Mouse (Mus musculus) hindbrain, embryonic 12.5 days (tissue): ENCODE measurements at regions not wholly inside any gene's neighbourhood (a gene's known extent, or its start where the extent isn't known, plus 50 kb on each side); places are given as distances from the start of the nearest gene placed in this dataset.

Experiments used
- ATAC-seq: fragments of 200-750 bp; cut with Nextera tagmentation; 2 replicates; pipeline ENCODE4 v1.8.0; 2017; ENCODE audit warnings: moderate TSS enrichment; ENCODE audit not compliant: low FRiP score
- H3K27ac ChIP-seq: fragments of 300-500 bp; sonication (generic); 2 replicates; pipeline ENCODE4 v1.5.1; 2016; ENCODE audit warnings: mild to moderate bottlenecking
- H3K27me3 ChIP-seq: fragments of 300-500 bp; sonication (generic); 2 replicates; pipeline ENCODE4 v1.6.1; 2016; ENCODE audit warnings: mild to moderate bottlenecking
- H3K36me3 ChIP-seq: fragments of 300-500 bp; sonication (generic); 2 replicates; pipeline ENCODE4 v1.6.1; 2016; ENCODE audit warnings: mild to moderate bottlenecking
- H3K4me1 ChIP-seq: fragments of 300-500 bp; sonication (generic); 2 replicates; pipeline ENCODE4 v1.6.1; 2016
- H3K4me2 ChIP-seq: fragments of 300-500 bp; sonication (generic); replicated peaks from 2 replicates; pipeline ENCODE4 v1.6.1; 2016; ENCODE audit warnings: mild to moderate bottlenecking
- H3K4me3 ChIP-seq: fragments of 300-500 bp; sonication (generic); 2 replicates; pipeline ENCODE4 v1.5.1; 2016; ENCODE audit warnings: mild to moderate bottlenecking
- H3K9ac ChIP-seq: fragments of 300-500 bp; sonication (generic); 2 replicates; pipeline ENCODE4 v1.6.1; 2016; ENCODE audit warnings: mild to moderate bottlenecking, moderate library complexity
- H3K9me3 ChIP-seq: fragments of 300-500 bp; sonication (generic); replicated peaks from 2 replicates; pipeline ENCODE4 v1.6.1; 2016; ENCODE audit warnings: mild to moderate bottlenecking
- WGBS: fragments of 180-500 bp; shearing (Covaris S2); methylation state at CpG from one replicate; pipeline ENCODE4 v1.1.7; 2016; 5-methylcytosine and 5-hydroxymethylcytosine counted together

DNA sequence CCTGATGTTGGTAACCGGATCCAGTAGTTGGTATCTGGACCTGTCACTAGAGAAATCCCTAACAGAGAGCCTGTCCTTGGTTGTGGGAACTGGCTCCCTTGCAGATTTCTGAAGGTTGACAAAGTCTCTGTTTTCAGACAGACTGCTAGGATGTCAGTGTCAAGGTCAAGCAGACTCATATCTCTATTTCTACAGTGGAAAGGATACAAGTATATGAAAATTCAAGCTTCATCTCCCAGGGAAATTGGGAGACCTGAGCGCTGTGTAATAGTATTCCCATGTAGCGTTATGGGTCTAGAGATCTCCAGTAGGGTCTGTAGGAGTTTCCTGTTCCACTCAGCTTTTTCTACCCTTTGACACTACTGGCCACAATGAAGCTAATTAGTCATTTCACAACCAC, 287.4 kb upstream of the Pkdcc start:
- no peak overlapping the region for H3K9ac ChIP-seq
- H3K27me3 ChIP-seq: no peaks in the 10 kb centered on the region
- no peak overlapping the region for H3K27ac ChIP-seq
- 94% methylated on average over 3 of the region's 3 CpGs for WGBS
- H3K36me3 ChIP-seq: no peaks in the 10 kb centered on the region
- no peaks in the 10 kb centered on the region for H3K9me3 ChIP-seq
- no peak overlapping the region for H3K4me2 ChIP-seq
- ATAC-seq: no peak
- H3K4me1 ChIP-seq: no peaks in the 10 kb centered on the region
- no peak overlapping the region for H3K4me3 ChIP-seq

GRCm38 (mm10) chr17:82929511-82929910, 285.6 kb upstream of the Pkdcc start:
- no peak overlapping the region for H3K9ac ChIP-seq
- H3K4me2 ChIP-seq: no peak overlapping the region
- H3K9me3 ChIP-seq: no peaks in the 10 kb centered on the region
- H3K27ac ChIP-seq: no peak overlapping the region
- no peak overlapping the region for H3K4me3 ChIP-seq
- no peaks in the 10 kb centered on the region for H3K4me1 ChIP-seq
- no peak for ATAC-seq
- WGBS: 73% methylated on average over 3 of the region's 3 CpGs
- H3K36me3 ChIP-seq: no peaks in the 10 kb centered on the region
- no peaks in the 10 kb centered on the region for H3K27me3 ChIP-seq

DNA sequence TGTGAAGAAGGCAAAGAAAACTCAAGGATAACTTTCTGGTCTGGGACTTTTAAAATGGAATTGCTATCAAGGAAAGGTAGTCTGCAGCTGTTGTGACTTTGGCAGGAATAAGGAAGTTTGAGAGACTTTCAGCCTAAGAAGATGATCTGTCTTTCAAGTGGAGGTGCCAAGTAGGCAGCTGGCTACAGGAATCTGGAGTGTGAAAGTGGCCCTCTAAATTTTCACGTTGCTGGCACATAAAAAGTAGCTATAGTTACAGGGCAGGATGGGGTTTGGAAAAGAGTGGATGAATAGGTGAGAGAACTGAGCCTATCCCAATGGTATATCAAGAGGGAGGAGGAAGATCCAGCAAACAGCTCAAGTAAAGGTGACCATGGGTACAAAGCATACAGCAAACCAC, 284.4 kb upstream of the Pkdcc start:
- no peak for ATAC-seq
- no peaks in the 10 kb centered on the region for H3K36me3 ChIP-seq
- H3K4me3 ChIP-seq: no peak overlapping the region
- H3K4me1 ChIP-seq: no peaks in the 10 kb centered on the region
- WGBS: 69% methylated on average over 1 of the region's 1 CpGs
- no peak overlapping the region for H3K27ac ChIP-seq
- H3K4me2 ChIP-seq: no peak overlapping the region
- H3K9me3 ChIP-seq: no peaks in the 10 kb centered on the region
- no peak overlapping the region for H3K9ac ChIP-seq
- no peaks in the 10 kb centered on the region for H3K27me3 ChIP-seq

DNA sequence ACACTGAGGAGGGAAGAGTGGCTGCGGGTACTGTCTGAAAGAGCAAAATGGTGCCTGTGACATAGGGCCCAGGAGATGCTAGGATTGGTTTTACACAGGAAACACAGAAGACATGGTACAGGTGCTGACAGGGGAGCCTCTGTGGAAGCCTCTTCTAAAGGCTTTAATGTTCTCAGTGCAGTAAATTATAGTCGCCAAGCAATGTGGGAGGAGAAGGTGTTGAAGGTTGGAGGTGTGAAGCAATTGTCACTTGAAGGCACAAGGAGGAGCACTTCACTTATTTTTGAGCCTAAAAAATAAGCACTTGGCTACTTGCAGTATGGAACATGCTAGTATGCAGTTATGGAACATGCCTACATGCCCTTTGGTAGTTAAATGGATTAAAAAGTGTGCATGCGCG, 283.6 kb upstream of the Pkdcc start:
- H3K36me3 ChIP-seq: no peaks in the 10 kb centered on the region
- no peaks in the 10 kb centered on the region for H3K4me1 ChIP-seq
- WGBS: 87% methylated on average over 4 of the region's 4 CpGs
- no peak overlapping the region for H3K4me2 ChIP-seq
- H3K9me3 ChIP-seq: no peaks in the 10 kb centered on the region
- H3K9ac ChIP-seq: no peak overlapping the region
- ATAC-seq: no peak
- no peaks in the 10 kb centered on the region for H3K27me3 ChIP-seq
- H3K27ac ChIP-seq: no peak overlapping the region
- no peak overlapping the region for H3K4me3 ChIP-seq

GRCm38 (mm10) chr17:82936836-82937235, 278.3 kb upstream of the Pkdcc start:
- Histone ChIP-seq H3K36me3 (no peaks in the 10 kb centered on the region), H3K9ac (no peak overlapping the region), H3K9me3 (no peaks in the 10 kb centered on the region), H3K4me2 (no peak overlapping the region), H3K4me3 (no peak overlapping the region), H3K27me3 (no peaks in the 10 kb centered on the region), H3K4me1 (no peaks in the 10 kb centered on the region), H3K27ac (no peak overlapping the region)
- WGBS: 82% methylated on average over 3 of the region's 3 CpGs
- ATAC-seq: no peak

- H3K27ac ChIP-seq: no peak overlapping the region
- no peak for ATAC-seq
- 66% methylated on average over 4 of the region's 4 CpGs for WGBS
These were observed 269.0 kb upstream of the Pkdcc start for GRCm38 (mm10) chr17:82946083-82946482.

DNA sequence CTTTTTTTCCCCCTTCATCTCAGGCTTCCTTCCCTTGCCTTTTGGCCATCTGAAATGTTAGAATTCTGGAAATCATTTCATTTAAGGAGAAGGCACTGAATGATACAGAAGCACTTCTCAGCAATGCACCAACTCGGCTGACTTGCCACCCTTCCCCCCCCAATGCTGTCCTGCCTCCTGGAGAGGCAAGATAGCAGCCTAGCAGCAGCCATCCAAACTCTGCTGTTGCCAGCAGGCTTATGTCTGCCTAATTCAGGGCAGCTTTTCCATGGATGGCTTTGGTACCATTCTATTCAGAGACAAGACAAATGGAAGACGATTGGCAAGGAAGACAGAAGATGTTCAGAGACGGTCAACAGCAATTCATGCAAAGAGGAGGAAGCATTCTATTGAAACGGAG, 265.3 kb upstream of the Pkdcc start:
- Histone ChIP-seq H3K9me3 (no peaks in the 10 kb centered on the region), H3K36me3 (no peaks in the 10 kb centered on the region), H3K27ac (no peak overlapping the region), H3K4me1 (no peaks in the 10 kb centered on the region), H3K4me3 (no peak overlapping the region), H3K4me2 (no peak overlapping the region), H3K27me3 (no peaks in the 10 kb centered on the region), H3K9ac (no peak overlapping the region)
- no peak for ATAC-seq
- 45% methylated on average over 4 of the region's 4 CpGs for WGBS

More at GRCm38 (mm10) chr17:82946083-82946482, 269.0 kb upstream of the Pkdcc start:
- H3K36me3 ChIP-seq: no peaks in the 10 kb centered on the region
- no peaks in the 10 kb centered on the region for H3K9me3 ChIP-seq
- no peak overlapping the region for H3K4me3 ChIP-seq
- H3K27me3 ChIP-seq: no peaks in the 10 kb centered on the region
- no peaks in the 10 kb centered on the region for H3K4me1 ChIP-seq
- H3K4me2 ChIP-seq: no peak overlapping the region
- H3K9ac ChIP-seq: no peak overlapping the region

DNA sequence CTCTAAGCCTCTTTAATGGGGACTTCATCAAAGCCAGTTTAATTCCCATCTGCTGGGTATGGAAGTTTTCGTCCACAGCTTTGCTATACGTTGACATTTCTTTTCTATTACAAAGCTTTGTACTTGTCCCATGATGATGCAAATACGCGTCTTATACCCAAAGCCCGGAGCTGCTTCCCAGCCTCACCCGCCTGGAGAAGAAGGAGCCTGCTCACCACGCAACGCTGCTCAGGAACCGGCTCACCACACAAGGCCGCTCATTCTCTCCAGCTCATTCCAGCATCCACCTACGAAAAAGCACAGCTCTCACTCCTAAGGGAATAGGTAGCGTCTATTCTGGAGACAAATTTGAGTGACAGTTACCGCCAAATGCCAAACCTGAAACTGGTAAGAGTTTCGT, 264.8 kb upstream of the Pkdcc start:
- ATAC-seq: no peak
- H3K4me1 ChIP-seq: no peaks in the 10 kb centered on the region
- no peaks in the 10 kb centered on the region for H3K9me3 ChIP-seq
- 70% methylated on average over 14 of the region's 14 CpGs for WGBS
- no peak overlapping the region for H3K9ac ChIP-seq
- no peak overlapping the region for H3K4me3 ChIP-seq
- no peak overlapping the region for H3K4me2 ChIP-seq
- no peaks in the 10 kb centered on the region for H3K27me3 ChIP-seq
- H3K36me3 ChIP-seq: no peaks in the 10 kb centered on the region
- H3K27ac ChIP-seq: no peak overlapping the region

- H3K27ac ChIP-seq: no peak overlapping the region
- ATAC-seq: no peak
- H3K36me3 ChIP-seq: no peaks in the 10 kb centered on the region
- H3K4me3 ChIP-seq: no peak overlapping the region
- no peak overlapping the region for H3K9ac ChIP-seq
- 57% methylated on average over 4 of the region's 4 CpGs for WGBS
- no peaks in the 10 kb centered on the region for H3K4me1 ChIP-seq
- H3K4me2 ChIP-seq: no peak overlapping the region
- no peaks in the 10 kb centered on the region for H3K9me3 ChIP-seq
- no peaks in the 10 kb centered on the region for H3K27me3 ChIP-seq
These were observed 257.7 kb upstream of the Pkdcc start for GRCm38 (mm10) chr17:82957409-82957808.

DNA sequence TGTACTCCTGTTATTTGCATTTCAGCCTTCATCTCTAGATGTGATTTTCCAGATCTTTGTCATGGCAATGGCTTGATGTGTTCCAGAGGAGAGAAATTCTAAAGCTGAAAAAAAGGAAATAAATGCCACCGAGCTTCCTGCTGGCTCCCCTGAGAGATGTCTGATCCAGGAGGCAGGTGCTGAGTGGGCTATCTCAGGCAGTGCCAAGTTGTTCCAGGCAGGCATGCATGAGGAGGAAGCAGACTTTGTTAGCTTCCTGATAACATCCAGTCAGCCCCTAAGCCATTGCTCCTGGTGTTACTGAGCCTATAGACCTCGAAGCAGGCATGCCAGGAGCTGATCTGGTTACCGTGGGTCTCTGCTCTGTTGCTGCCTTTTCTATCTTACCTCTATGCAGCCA, 251.7 kb upstream of the Pkdcc start:
- no peak overlapping the region for H3K9ac ChIP-seq
- no peak for ATAC-seq
- no peak overlapping the region for H3K4me3 ChIP-seq
- no peak overlapping the region for H3K27ac ChIP-seq
- WGBS: 73% methylated on average over 3 of the region's 3 CpGs
- no peak overlapping the region for H3K4me2 ChIP-seq
- no peaks in the 10 kb centered on the region for H3K27me3 ChIP-seq
- no peaks in the 10 kb centered on the region for H3K9me3 ChIP-seq
- no peaks in the 10 kb centered on the region for H3K4me1 ChIP-seq
- H3K36me3 ChIP-seq: no peaks in the 10 kb centered on the region

DNA sequence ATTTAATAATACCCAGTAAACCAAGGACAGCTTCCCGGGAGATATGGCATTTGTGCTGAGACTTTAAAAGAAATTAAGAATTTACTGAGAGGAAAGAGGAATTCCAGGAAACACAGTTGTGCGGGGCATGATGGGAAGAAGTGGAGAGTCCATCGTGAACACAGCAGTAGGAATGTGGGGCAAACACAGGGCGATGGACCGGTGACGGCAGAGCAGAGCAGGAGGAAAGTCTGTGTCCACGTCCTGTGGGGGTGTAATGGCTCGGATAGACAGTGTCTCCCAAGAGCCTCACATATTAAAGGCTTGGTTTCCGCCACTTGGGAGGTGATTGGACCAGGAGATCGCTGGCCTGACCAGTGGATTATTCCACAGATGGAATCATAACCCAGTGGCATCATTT, 215.4 kb upstream of the Pkdcc start:
- Histone ChIP-seq H3K27me3 (no peaks in the 10 kb centered on the region), H3K4me1 (no peaks in the 10 kb centered on the region), H3K9me3 (no peaks in the 10 kb centered on the region), H3K27ac (no peak overlapping the region), H3K4me3 (no peak overlapping the region), H3K9ac (no peak overlapping the region), H3K36me3 (no peaks in the 10 kb centered on the region), H3K4me2 (no peak overlapping the region)
- no peak for ATAC-seq
- WGBS: 81% methylated on average over 10 of the region's 10 CpGs

DNA sequence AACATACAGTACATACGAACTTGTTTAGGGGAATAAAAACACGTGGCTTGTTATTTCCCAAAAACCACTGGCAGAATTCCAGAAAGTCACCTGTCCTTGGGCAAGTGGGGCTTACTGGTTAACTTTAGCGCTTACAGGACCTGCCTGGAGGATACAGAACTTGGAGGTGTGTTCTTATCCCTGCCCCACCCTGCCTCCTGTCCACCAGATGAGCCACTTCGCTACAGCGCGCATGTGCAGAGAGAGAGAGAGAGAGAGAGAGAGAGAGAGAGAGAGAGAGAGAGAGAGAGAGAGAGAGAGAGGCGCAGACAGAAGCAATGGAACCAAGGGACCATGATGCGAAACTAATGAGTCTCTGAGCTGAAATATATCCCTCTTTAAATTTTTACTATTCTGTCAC, 214.7 kb upstream of the Pkdcc start:
- ATAC-seq: no peak
- WGBS: 68% methylated on average over 8 of the region's 8 CpGs
- Histone ChIP-seq H3K9me3 (no peaks in the 10 kb centered on the region), H3K36me3 (no peaks in the 10 kb centered on the region), H3K9ac (no peak overlapping the region), H3K27ac (no peak overlapping the region), H3K27me3 (no peaks in the 10 kb centered on the region), H3K4me3 (no peak overlapping the region), H3K4me1 (no peaks in the 10 kb centered on the region), H3K4me2 (no peak overlapping the region)

DNA sequence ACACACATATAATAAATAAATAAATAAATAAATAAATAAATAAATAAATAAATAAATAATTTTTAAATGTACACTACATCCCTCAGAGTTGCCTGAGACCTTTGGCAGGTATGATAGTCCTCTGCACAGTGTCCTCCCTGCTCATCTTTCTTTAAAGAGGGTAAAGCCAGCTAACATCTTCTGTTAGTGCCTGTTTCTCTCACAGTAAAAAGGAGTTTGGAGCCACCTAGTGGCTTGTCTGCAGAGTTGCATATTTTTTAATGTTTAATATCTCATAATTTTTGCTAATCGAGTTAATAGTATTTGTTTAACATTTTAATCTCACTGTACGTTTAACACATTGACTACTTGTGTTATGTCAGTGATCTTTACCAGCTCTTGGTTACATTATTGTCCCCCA, 213.5 kb upstream of the Pkdcc start:
- Histone ChIP-seq H3K9me3 (no peaks in the 10 kb centered on the region), H3K4me2 (no peak overlapping the region), H3K27me3 (no peaks in the 10 kb centered on the region), H3K4me1 (no peaks in the 10 kb centered on the region), H3K27ac (no peak overlapping the region), H3K36me3 (no peaks in the 10 kb centered on the region), H3K9ac (no peak overlapping the region), H3K4me3 (no peak overlapping the region)
- ATAC-seq: peak; percentile 60; the same call in 1 of the 2 replicates
- WGBS: 12% methylated on average over 2 of the region's 2 CpGs

- Histone ChIP-seq H3K36me3 (no peaks in the 10 kb centered on the region), H3K27me3 (no peaks in the 10 kb centered on the region; the same call in 1 of the 2 replicates), H3K4me2 (no peak overlapping the region), H3K9ac (no peak overlapping the region), H3K27ac (no peak overlapping the region), H3K4me3 (no peak overlapping the region), H3K9me3 (no peaks in the 10 kb centered on the region), H3K4me1 (no peaks in the 10 kb centered on the region)
- WGBS: 91% methylated on average over 1 of the region's 1 CpGs
- no peak for ATAC-seq
These were observed 204.2 kb upstream of the Pkdcc start for GRCm38 (mm10) chr17:83010845-83011244.
